Mouse (Mus musculus) kidney, embryonic 16.5 days (tissue): Measurements from ENCODE around the gene Obscn. TPM values are rescaled to one million over a fixed set of nuclear protein-coding genes. Genes with fewer than 3 reads are reported as not detected.

Experiments
- ATAC-seq: fragments of 200-750 bp; cut with Nextera tagmentation; 2 replicates; pipeline ENCODE4 v1.8.0; 2017; ENCODE audit warnings: moderate TSS enrichment; ENCODE audit not compliant: low FRiP score, low TSS enrichment
- H3K27ac ChIP-seq: fragments of 300-500 bp; sonication (generic); 2 replicates; pipeline ENCODE4 v1.5.1; 2014; ENCODE audit warnings: low read length
- H3K27me3 ChIP-seq: fragments of 300-500 bp; sonication (generic); 2 replicates; pipeline ENCODE4 v1.6.1; 2014; ENCODE audit warnings: low read length, control low read depth, mixed read lengths; ENCODE audit not compliant: insufficient read depth
- H3K36me3 ChIP-seq: fragments of 300-500 bp; sonication (generic); 2 replicates; pipeline ENCODE4 v1.6.1; 2014; ENCODE audit warnings: low read length, control low read depth, mixed read lengths; ENCODE audit not compliant: insufficient read depth
- H3K4me1 ChIP-seq: fragments of 300-500 bp; sonication (generic); 2 replicates; pipeline ENCODE4 v1.6.1; 2014; ENCODE audit warnings: low read length, control low read depth, mixed read lengths; ENCODE audit not compliant: insufficient read depth
- H3K4me2 ChIP-seq: fragments of 300-500 bp; sonication (generic); replicated peaks from 2 replicates; pipeline ENCODE4 v1.6.1; 2014; ENCODE audit warnings: low read depth, low read length
- H3K4me3 ChIP-seq: fragments of 300-500 bp; sonication (generic); 2 replicates; pipeline ENCODE4 v1.5.1; 2014; ENCODE audit warnings: mild to moderate bottlenecking, low read length
- H3K9ac ChIP-seq: fragments of 300-500 bp; sonication (generic); replicated peaks from 2 replicates; pipeline ENCODE4 v1.6.1; 2014; ENCODE audit warnings: low read length
- H3K9me3 ChIP-seq: fragments of 300-500 bp; sonication (generic); 2 replicates; pipeline ENCODE4 v1.6.1; 2016; ENCODE audit warnings: low read length, control low read depth
- WGBS: fragments of 180-500 bp; shearing (Covaris S2); extraction: QIAGEN DNeasy Blood & Tissue Kit; methylation state at CpG from one replicate; pipeline ENCODE4 v1.1.7; 2014; 5-methylcytosine and 5-hydroxymethylcytosine counted together
- polyA plus RNA-seq: library from polyadenylated mRNA; unstranded; fragments of >200 nt; fragmentation: Nextera tagmentation; extraction: Ambion mirVana; gene quantifications from 2 replicates; pipeline ENCODE4 v1.2.1, GENCODE M21; 2015

Gene Obscn
- polyA plus RNA-seq, result 0.50 and 0.51 TPM in 2 replicates

DNA sequence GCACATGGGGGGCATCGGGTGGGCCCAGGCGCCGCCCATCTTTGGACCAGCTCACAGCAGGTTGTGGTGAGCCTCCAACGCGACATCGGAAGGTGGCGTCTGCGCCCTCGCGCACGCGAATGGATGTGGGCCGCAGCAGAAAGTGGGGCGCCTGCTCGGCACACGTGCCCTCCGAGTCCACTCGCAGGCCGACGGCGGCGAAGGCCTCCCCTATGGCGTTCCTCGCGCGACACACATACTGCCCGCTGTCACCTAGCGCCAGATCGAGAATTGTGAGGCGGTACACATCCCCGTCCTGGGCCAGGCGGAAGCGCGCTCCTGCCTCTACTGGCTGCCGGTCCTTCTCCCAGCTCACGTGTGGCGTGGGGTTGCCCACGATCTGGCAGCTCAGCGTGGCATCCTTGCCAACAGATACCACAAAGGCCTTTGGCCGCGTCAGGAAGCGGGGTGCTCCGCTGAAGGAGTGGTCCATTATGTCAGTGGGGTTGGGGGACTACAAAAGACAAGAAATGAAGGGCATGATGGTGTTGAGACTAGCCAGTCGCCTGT is at the start of gene Obscn:
Gene Obscn, minus strand, starts transcription at position 499 of the 549 bp plus-strand sequence.
- Histone ChIP-seq H3K4me1 (peaks cover 12% of the 10 kb centered on the region), H3K9me3 (no peaks in the 10 kb centered on the region), H3K27ac (no peak within 1 kb of the TSS), H3K27me3 (peaks cover 50% of the 10 kb centered on the region), H3K4me2 (peak within 1 kb of the TSS; percentile 48), H3K36me3 (no peaks in the 10 kb centered on the region), H3K4me3 (peak within 1 kb of the TSS; percentile 36), H3K9ac (no peak within 1 kb of the TSS)
- 13% methylated on average over 43 of the region's 44 CpGs for WGBS
- no peak for ATAC-seq

DNA sequence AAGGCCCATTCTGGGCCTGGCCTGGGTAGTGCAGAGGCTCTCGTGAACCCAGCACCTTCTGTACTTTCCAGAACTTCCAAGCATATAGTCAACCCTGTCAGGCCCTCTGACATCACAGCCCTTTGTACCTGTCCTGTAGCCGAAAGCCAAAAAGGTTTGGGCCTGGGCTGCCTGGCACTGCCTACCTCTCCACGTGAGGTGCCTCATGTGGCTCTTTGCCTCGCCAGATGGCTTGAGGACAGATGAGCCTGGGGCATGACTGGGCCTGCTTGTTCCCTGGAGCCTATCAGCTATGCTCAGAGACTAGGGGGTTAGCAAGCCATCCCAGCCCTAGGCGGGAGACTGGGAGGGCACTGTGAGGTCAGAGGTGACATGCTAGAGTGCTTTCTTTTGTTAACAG is 49.3 kb upstream of the Obscn start:
- WGBS, result 85% methylated on average over 5 of the region's 5 CpGs
- no peaks in the 10 kb centered on the region for H3K27me3 ChIP-seq
- H3K4me1 ChIP-seq, result peaks cover 11% of the 10 kb centered on the region; the same call in 1 of the 2 replicates
- H3K4me2 ChIP-seq, result no peak overlapping the region
- ATAC-seq, result no peak
- no peak overlapping the region for H3K9ac ChIP-seq
- peaks cover 11% of the 10 kb centered on the region; the same call in 1 of the 2 replicates for H3K36me3 ChIP-seq
- no peak overlapping the region for H3K4me3 ChIP-seq
- H3K27ac ChIP-seq, result no peak overlapping the region
- H3K9me3 ChIP-seq, result no peaks in the 10 kb centered on the region

DNA sequence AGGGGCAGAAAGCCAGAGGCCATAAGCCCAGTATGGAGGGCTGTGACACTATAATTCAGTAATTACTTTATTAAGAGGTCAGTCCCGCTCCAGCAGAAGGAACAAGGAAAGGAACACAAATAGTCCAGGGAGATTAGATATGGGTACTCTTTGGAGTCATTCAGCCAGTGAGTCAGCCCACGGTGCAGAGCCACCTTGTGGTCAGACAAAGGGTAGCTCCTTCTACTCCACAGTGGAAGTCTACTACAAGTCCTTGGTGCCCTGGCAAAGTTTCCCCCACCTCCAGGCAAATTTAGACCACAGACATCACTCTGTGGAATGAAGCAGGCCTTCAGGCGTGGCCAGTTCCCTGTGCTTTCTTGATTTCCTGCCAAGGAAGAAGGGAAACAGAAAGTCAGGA is 47.6 kb upstream of the Obscn start:
- H3K4me1 ChIP-seq, result peaks cover 11% of the 10 kb centered on the region; the same call in 1 of the 2 replicates
- H3K4me3 ChIP-seq, result no peak overlapping the region
- no peak overlapping the region for H3K4me2 ChIP-seq
- H3K36me3 ChIP-seq, result peaks cover 11% of the 10 kb centered on the region; the same call in 1 of the 2 replicates
- H3K9me3 ChIP-seq, result no peaks in the 10 kb centered on the region
- peaks cover 9% of the 10 kb centered on the region for H3K27me3 ChIP-seq
- no peak overlapping the region for H3K27ac ChIP-seq
- ATAC-seq, result no peak
- 43% methylated on average over 3 of the region's 3 CpGs for WGBS
- H3K9ac ChIP-seq, result peak overlapping the region; percentile 7; the same call in 1 of the 2 replicates

DNA sequence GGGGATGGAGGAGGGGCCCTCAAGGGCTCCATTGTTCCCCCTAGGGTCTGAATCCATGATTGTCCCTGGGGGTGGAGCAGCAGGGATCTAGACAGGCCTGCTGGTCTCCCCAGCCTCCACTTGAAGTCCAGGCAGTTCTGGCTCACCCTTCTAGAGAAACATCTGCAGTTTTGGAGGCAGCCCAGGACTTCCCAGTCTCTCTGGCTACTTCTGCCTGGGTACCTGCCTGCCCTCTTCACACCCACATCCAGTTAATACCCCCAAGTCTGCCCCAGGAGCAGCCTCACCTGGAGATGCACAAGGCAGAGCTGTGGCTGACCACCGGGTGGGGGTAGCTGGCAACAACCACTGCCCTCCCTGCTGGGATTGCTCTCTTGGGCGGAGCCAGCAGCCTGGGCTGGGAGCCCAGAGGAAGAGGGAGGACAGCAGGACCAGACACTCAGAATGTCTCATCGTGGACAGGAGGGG is 46.7 kb upstream of the Obscn start, which contains the start of gene Gjc2:
Gene Gjc2, minus strand, starts transcription at position 350 of the 468 bp plus-strand sequence.
- Histone ChIP-seq H3K9me3 (no peaks in the 10 kb centered on the region), H3K4me3 (no peak within 1 kb of the TSS), H3K4me1 (peaks cover 11% of the 10 kb centered on the region; the same call in 1 of the 2 replicates), H3K27me3 (peaks cover 18% of the 10 kb centered on the region), H3K27ac (peak within 1 kb of the TSS; percentile 23; the same call in 1 of the 2 replicates), H3K4me2 (no peak within 1 kb of the TSS), H3K9ac (peak within 1 kb of the TSS; percentile 7; the same call in 1 of the 2 replicates), H3K36me3 (peaks cover 11% of the 10 kb centered on the region; the same call in 1 of the 2 replicates)
- ATAC-seq, result peak; percentile 44
- 35% methylated on average over 3 of the region's 3 CpGs for WGBS

DNA sequence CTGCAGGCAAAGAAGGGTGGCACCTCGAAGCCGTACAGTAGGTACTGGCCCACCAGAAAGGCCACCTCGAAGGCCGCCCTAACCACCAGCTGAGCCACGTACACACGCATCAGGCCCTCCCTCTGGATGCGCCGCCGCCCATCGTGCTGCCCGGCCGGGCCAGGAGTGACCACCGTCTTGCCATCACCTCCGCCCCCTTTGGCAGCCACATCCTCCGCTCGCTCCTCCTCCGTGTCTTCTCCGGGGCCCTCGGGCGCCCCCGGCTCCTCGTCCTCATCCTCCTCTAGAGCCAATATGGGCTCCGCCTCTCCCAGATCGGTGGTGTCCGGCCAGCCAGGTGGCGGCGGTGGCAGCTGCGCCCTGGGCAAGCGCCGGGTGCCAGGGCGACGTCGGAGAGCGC is 40.7 kb upstream of the Obscn start:
- Histone ChIP-seq H3K36me3 (no peaks in the 10 kb centered on the region), H3K9ac (no peak overlapping the region), H3K4me1 (0 out of 2 replicates have a peak, but pooled peaks cover 9% of the 10 kb centered on the region), H3K4me2 (peak overlapping the region; percentile 28), H3K9me3 (no peaks in the 10 kb centered on the region), H3K4me3 (peak overlapping the region; percentile 28), H3K27me3 (peaks cover 54% of the 10 kb centered on the region), H3K27ac (no peak overlapping the region)
- 10% methylated on average over 31 of the region's 34 CpGs for WGBS
- ATAC-seq, result no peak

DNA sequence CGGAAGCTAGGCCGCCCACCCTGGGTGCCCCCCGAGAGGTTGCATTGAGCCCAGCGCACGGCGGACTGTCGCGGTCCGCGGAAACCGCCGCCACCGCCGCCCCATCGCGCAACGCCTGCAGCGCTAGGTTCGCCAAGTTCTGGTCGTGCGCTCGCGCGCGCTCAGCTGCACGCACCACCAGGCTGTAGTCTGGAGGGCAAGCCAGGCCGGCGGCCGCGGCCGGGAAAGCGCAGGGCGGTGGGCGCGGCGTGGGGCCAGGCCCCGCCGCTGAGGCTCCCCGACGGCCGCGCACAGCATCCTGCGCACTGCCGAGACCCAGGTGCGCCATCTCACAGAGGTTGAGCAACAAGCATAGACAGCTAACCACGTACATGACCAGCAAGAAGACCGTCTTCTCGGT is 40.3 kb upstream of the Obscn start:
- H3K9me3 ChIP-seq, result no peaks in the 10 kb centered on the region
- ATAC-seq, result no peak
- 2% methylated on average over 48 of the region's 48 CpGs for WGBS

DNA sequence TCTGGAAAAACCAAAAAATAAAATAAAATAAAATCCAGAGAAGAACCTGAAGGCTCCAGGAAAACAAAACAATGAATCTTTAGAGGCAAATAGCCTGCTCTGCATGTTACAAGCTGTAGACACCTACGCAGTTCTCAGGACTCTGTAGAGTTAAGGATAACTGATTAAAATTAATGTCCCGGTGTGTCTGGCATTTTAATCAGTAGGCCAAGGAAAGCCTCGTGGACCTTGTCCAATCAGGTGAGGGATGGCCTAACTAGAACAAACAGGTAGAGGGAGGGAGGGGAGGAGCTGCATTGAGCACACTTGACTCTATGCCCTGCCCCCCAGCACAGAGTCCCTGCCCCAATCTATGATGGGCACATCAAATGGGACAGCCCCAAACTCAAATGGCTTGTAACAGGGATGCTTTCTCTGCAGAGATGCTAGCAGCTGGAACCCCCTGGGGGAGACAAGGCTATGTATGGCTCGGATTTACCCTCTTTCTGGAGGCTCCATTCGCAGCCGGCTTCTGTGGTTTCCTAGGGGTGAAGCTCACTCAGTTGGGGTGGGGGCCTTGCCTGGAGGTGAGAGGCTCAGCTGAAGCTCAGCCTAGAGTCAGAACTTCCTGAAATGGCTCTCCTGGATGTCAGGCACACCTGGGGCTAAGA is 38.1 kb upstream of the Obscn start:
- 0 out of 2 replicates have a peak, but pooled peaks cover 9% of the 10 kb centered on the region for H3K4me1 ChIP-seq
- no peak overlapping the region for H3K9ac ChIP-seq
- no peaks in the 10 kb centered on the region for H3K9me3 ChIP-seq
- H3K4me2 ChIP-seq, result no peak overlapping the region
- no peaks in the 10 kb centered on the region for H3K36me3 ChIP-seq
- no peak for ATAC-seq
- no peak overlapping the region for H3K27ac ChIP-seq
- WGBS, result 56% methylated on average over 6 of the region's 6 CpGs
- H3K4me3 ChIP-seq, result no peak overlapping the region
- peaks cover 50% of the 10 kb centered on the region for H3K27me3 ChIP-seq

More for the DNA sequence above, 40.3 kb upstream of the Obscn start:
- Histone ChIP-seq H3K36me3 (no peaks in the 10 kb centered on the region), H3K4me2 (peak overlapping the region; percentile 28), H3K27me3 (peaks cover 54% of the 10 kb centered on the region), H3K4me3 (peak overlapping the region; percentile 28), H3K9ac (no peak overlapping the region), H3K27ac (no peak overlapping the region), H3K4me1 (0 out of 2 replicates have a peak, but pooled peaks cover 9% of the 10 kb centered on the region)

DNA sequence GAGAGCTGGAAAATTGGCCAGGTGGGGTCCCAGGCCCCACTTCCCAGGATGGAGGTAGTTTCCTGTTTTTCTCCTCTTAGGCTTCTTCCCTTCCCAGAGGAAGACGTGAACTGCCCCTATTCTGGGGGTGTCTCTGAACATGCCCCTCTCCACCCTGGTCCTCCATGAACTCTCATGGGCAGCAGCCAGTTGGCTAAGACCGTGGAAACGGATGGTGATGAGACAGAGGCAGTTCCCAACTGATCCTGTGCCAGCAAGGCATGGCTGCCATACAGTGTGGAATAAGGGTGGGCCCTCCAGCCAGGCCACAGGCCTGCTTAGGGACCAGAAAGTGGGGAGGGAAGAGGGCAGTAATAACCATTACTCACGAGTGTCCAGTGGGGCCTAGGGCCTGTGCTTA is 34.3 kb upstream of the Obscn start:
- no peak overlapping the region for H3K4me2 ChIP-seq
- no peaks in the 10 kb centered on the region for H3K4me1 ChIP-seq
- 63% methylated on average over 4 of the region's 4 CpGs for WGBS
- H3K4me3 ChIP-seq, result no peak overlapping the region
- no peak overlapping the region for H3K9ac ChIP-seq
- no peaks in the 10 kb centered on the region for H3K9me3 ChIP-seq
- no peak overlapping the region for H3K27ac ChIP-seq
- H3K36me3 ChIP-seq, result no peaks in the 10 kb centered on the region
- peaks cover 12% of the 10 kb centered on the region for H3K27me3 ChIP-seq
- no peak for ATAC-seq

DNA sequence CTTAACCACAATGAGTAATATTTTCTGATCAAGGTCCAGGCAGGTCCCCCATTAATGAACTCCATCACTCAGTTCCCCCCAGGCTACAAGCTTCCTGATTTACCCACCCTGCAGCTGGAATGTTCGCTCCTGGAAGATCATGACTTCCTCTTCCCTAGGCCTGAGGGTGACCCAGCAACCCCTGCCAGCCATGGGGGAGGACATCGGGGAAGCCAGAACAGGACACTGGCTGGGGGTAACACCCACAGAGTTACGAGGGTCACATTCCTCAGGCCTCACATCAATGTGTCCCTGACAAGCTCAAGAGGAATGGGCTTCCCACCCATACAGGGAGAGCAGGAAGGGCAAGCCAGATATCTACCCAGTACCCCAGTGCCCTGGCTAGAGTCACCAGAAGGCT is 33.6 kb upstream of the Obscn start:
- no peak overlapping the region for H3K9ac ChIP-seq
- no peaks in the 10 kb centered on the region for H3K36me3 ChIP-seq
- H3K27ac ChIP-seq, result no peak overlapping the region
- WGBS, result 34% methylated on average over 3 of the region's 3 CpGs
- ATAC-seq, result no peak
- H3K4me2 ChIP-seq, result no peak overlapping the region
- H3K9me3 ChIP-seq, result no peaks in the 10 kb centered on the region
- H3K27me3 ChIP-seq, result peaks cover 5% of the 10 kb centered on the region
- no peaks in the 10 kb centered on the region for H3K4me1 ChIP-seq
- H3K4me3 ChIP-seq, result no peak overlapping the region
